Mouse (Mus musculus): ENCODE data around the gene Prorsd1.

DNA sequence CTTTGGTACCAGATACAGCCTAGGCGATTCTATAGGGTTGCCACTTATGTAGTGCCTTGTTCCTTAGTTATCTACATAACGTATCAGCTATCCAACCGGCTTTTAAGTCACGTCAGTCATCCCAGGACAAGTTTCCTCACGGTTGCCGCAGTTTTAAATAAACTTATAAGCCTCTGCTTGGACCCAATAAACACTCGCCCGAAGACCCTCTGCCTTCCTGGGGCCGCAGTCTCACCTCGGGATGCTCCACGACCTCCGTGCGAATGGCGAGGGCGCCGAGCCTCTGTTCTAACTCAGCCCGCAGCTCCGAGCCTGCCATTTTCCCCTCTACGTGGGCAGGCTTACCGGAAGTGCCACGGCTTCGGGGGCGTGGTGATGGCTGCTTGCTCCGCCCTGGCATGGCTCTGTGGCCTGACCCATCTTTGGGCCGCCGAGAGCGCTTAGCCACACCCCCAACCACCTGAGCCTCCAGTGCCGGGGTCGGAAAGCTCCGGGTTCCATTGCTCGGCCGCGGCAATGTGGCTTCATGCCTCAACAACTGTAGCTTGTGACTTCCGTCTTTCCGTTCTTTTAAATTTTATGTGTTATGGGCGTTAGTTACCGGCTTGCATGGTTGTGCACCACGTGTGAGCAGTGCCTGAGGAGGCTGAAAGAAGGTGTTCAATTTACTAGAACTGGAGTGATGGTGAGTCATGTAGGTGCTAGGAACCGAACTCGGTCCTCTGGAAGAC lies at the start of gene Prorsd1:
- peak; percentile 85 for TF ChIP-seq POLR2A (IDR thresholded peaks at IDR 0.05; ENCODE audit: extremely low read depth, insufficient read depth, low read length)
- no peak for TF ChIP-seq CTCF (IDR thresholded peaks at IDR 0.05; ENCODE audit: low read depth, low read length)
